Mouse (Mus musculus): ENCODE measurements at regions not wholly inside any gene's neighbourhood (a gene's known extent, or its start where the extent isn't known, plus 50 kb on each side); places are given as distances from the start of the nearest gene placed in this dataset.

DNA sequence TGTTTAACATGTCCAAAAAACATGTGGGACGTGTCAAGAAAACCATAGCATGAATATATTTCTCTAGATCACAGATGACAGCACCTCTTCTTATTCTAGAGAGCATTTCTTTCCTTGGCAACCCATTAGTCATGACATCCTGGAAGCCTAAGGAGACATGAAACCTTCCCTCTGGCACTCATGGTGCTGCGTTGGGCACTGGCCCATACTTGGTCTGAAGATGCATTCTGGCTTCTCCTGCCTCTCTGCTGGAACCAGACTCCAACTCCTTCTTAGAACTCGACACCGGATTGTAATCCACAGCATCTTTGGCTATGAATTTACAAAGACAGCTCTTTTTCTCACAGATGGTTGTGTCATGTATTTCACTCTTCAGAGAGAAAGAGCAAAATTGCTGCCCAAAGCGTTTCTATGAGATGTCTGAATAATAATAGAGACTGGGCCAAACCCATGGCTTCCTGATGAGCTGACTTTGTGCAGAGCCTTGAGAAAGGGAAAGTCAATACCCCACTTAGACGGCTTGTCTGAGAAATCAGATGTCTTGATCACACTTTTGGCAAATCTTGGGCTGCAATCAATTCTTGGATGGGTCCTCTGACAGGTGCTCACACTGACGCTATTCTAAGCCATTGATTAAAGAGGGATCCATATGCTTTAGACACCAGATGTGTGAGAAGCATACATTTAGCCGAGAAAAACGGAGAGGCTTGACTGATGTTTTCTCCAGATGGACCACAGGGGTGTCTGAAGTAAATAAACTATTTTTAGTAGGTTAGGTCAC is 195.4 kb downstream of the Usp46 start:
- in situ Hi-C loops (cut with MboI; ENCODE audit: low sequenced_read_pairs) = no loop called here

DNA sequence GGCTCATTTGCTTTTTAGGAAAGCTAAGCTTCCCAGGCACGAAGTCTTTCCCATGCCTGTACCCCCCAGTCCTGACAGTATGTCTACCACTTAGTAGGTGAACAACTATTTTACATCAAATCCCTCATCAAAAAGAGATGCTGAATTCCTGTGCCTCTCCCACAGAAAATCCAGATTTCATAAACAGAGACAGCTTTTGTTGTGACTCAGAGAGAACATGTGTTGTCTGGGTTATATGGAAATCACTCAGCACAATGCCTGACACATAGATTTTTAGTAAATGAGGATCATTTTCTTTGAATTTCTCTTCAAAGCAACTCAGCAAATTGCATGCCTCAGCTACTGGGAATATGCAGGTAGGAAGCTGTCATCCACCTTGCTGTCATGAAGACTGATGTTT is 193.5 kb downstream of the Usp46 start:
- in situ Hi-C loops (cut with MboI; ENCODE audit: low sequenced_read_pairs) = no loop called here

DNA sequence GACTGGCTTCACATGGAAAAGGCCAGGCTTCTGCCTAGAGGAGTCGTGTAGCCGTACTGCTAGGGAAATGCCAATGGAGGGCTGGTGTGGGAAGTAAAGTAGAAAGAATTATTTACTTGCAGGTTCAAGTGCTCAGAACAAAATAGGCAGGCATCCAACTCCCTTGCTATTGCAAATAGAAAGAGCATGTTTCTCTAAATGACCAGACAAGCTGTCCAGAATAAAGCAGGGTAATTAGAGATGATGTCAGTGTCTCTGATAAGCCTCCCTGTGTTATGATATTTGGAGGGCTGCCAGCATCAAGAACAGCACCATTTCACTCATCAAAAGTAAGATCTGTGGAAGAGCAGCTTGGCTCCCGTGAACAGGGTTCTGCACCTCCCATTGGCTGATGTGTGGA is 192.4 kb downstream of the Usp46 start:
- in situ Hi-C loops (cut with MboI; ENCODE audit: low sequenced_read_pairs) = no loop called here

DNA sequence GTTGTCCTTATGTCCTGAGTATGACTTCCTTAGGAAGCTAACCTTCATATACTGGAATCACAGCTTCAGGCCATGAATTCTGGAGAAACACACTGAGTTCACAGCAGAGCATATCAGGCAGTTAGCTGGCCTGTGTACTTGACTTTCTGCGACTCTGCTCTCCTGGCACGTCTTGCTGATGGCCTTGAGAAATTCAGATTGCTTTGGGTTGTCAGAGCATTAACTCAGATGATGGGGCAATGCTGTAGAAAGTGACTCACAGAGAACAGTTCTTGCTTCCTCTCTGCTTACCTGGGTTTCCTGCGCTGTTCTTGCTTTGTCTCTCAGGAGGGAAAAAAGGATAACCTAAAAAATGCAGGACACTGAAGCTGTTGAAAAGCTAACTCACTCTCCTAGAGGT is 187.3 kb downstream of the Usp46 start:
- in situ Hi-C loops (cut with MboI; ENCODE audit: low sequenced_read_pairs) = no loop called here

DNA sequence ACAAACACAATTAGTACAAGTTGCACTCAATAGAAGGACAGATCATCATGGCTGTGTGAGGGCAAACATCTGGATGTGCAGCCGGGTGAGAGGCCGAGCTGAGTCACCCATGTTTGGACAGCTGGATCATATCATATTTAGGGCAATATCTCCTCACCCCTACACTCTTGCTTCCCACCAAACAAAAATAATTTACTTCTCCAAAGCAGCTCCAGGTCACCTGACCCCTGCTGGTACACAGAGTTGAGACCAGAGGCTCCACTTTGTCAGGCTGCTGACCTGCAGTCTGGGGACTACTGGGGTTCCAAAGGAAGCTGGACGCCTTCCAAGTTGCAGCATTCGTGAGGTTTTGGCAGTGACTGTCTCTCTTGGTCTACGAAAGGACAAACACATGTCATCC is 186.3 kb downstream of the Usp46 start:
- in situ Hi-C loops (cut with MboI; ENCODE audit: low sequenced_read_pairs) = no loop called here

DNA sequence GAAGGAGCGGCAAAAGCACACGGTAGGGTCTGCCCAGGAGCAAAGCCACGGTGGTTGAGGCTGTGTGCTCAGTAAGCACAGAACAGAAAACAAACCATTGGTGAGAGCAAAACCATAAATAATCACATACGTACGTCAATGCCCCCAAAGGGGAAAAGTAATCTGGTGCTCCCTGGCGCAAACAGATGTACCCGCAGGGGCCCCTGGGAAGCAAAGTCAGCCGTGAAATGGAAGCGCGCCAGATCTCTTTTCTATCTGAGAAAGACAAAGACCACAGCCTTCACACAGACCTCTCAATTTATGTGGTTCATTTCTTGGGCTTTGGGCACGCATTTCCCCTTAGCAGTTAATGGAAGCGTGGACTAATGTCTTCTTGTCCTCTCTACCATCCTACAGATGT is 183.2 kb downstream of the Usp46 start:
- in situ Hi-C loops (cut with MboI; ENCODE audit: low sequenced_read_pairs) = no loop called here

DNA sequence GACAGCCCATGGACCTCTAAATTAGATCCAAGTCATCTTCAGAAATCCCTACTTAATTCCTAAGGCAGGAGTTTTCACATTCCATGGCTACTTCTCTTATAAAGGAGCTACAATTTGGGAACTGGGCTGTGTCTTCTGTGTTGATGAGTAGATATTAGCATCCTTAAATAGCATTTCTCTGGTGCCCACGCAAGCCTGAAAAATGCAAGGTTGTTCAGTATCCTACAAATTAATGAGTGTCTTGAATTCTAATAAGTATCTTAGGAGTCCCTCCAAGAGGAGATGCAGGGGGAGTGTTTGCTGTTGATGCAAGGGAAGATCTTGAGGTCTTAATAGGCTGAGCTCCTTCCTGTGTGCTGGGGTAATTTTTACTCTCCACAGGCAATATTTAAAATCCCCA is 182.5 kb downstream of the Usp46 start:
- in situ Hi-C loops (cut with MboI; ENCODE audit: low sequenced_read_pairs) = no loop called here

DNA sequence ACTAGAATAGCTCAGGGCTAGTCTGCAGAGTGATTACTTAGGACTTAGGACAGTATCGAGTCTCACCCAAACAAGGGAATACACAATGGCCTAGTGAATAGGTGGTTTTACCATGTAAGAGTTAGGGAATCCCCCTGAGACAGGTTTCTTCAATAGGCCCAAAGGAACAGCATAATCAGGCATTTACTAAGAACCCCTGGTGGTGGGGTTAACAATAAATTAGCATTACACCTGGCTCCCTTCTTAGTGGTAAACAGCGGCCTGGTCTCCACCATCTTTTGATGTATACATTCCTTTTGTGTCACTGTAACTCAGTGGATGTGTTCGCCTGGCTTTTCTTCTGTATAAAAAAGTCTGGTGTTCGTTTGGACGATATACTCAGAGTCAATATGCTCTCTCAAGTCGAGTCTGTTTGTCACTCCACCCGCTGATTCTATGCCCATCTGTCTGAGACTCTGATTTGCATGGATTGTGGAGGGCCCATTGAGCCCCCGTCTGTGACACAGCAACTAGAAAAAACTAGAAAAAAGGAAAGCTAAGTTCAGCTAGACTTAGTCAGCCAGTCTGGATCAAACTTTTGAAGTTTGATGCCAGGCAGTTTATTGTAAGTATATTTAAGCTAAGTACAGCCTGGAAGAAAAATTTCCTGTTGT is 180.8 kb downstream of the Usp46 start:
- in situ Hi-C loops (cut with MboI; ENCODE audit: low sequenced_read_pairs) = no loop called here

DNA sequence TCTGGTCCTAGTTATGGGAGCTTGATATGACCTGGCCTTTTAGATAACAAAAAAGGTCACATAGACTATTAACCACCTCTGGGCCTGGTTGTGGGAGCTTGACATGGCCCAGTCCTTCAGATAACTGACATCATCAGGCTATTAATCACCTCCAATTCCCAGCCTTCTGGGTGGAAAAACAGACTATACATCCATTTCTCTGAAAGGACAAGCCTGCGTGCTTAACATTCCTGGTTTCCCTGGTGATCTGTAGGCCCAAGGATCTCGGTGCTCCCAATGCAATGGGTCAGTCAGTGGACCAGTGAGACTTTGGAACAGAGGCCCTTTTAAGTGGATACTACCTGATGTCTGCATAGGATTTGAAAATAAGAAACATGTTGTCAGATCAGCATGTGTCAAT is 179.8 kb downstream of the Usp46 start:
- in situ Hi-C loops (cut with MboI; ENCODE audit: low sequenced_read_pairs) = no loop called here

DNA sequence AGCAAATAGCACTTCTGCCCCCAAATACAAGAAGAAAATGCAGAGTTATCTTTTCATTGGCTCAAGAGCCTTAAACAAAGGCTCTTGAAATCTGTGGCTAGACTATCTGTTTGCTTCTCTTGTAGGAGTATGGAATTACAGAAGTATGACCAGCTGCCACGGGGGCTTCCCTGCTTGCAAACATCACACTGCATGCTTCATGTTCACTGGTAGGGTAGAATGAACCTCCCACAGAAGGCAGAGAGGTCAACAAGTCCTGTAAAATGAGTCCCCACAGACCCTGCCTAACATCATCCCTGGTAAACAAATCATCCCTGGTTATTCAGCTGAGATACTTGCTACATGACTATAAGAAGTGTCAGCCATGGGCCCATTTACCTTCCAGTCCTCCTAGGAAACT is 178.9 kb downstream of the Usp46 start:
- in situ Hi-C loops (cut with MboI; ENCODE audit: low sequenced_read_pairs) = no loop called here

DNA sequence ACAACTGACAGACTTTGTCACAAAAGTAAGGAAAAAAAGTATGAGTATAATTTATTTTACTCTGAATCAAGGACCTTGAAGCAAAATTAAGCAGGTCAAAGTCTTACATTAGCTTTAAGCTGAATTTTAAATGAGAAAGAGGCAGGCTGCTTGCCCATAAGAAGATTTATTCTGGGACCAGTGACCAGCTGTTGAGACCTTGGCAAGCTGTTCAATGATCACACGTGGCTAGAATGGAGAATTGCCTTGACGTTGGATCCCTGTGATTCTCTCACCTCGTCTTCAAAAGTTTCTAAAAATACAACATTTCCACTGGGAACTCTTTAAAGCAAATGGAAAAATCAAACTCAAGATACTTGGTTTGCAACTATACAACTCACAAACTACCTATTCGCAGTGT is 177.3 kb downstream of the Usp46 start:
- in situ Hi-C loops (cut with MboI; ENCODE audit: low sequenced_read_pairs) = no loop called here

DNA sequence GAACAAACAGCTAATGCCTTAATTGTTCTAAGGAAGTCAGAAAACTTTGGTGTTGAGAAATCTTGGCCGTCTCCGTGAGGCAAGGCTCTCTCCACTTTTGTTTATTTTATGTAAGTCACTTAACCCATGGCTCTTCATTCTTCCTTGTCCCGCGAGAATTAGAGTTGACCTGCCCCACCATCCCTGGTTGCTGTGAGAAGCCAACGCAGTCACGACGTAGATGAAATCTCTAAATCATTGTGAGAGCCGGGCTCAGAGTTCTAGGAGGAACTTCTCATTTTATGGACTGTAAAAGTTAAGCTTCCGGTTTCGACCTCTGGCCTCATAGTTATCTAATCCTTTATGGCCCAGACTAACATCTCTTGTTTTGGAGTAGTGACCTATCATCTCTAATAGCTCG is 176.6 kb downstream of the Usp46 start:
- in situ Hi-C loops (cut with MboI; ENCODE audit: low sequenced_read_pairs) = no loop called here

DNA sequence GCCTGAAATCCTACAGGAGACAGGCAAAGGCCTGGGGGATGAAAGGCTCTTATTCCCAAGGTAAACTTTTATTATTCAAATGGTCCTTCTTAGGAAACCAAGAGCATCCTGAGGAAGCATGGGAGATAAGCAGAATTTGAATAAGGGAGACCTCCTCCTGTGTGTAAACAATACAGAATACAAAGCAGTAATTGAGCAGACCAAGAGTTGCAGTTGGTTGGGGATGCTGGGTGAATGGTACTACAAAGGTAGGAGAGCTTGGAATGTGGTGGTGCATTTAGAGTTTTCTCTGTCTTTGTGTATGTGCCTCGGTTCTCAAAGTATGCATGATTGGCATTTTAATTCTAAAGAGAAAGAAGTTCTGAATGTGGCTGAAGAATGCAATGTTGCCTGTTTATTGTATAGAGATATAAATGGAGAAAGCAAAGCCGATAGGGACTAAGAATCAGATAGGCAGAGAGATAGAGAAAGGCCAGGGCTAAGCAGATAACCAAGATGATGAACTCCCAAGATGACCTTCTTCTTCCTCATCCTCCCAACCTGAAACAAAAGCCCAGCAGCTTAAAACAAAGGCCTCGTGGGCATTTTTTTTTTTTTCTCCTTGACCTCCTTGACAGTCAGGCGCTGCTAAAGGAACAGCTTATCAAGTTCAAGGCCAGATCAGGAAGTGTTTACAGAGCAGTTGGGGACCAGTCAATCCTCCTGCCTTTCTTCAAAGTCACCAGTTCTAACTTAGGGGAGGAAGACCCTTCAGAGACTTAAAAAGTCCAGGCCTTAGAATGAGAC is 175.6 kb downstream of the Usp46 start:
- in situ Hi-C loops (cut with MboI; ENCODE audit: low sequenced_read_pairs) = no loop called here

DNA sequence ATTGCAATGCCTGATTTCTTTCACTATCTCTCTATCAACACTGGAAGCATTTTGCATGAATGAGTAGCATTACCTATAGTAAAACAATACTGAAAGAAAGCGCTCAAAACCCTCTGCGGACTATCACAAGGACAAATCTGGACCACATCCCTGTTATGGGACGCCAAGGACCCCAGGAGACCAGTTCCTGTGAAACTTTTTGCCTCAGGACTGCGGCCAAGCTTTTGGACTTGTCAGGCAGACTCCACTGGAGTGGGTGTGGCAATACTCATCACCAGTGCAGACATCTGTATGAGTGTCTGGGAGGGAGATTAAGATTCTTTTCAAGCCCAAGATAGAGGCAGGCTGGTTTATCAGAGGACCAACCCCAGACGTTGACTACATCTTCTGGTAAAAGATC is 173.0 kb downstream of the Usp46 start:
- in situ Hi-C loops (cut with MboI; ENCODE audit: low sequenced_read_pairs) = no loop called here

DNA sequence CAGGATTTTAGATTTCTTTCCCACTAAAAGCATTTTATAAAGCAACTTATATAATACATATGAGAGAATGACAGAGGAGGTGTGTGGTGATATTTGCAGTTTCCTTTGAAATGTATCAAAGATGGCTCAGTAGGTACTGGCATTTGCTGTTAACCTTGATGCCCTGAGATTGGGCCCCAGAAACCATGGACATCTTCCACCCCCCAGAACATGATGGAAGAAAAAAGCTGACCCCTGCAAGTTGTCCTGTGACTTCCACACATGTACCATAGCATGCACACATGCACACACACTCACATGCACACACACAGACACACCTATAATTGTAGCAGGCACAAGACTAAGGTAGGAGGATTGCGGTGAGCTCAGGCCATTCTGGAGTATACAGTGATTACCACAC is 171.4 kb downstream of the Usp46 start:
- in situ Hi-C loops (cut with MboI; ENCODE audit: low sequenced_read_pairs) = no loop called here

DNA sequence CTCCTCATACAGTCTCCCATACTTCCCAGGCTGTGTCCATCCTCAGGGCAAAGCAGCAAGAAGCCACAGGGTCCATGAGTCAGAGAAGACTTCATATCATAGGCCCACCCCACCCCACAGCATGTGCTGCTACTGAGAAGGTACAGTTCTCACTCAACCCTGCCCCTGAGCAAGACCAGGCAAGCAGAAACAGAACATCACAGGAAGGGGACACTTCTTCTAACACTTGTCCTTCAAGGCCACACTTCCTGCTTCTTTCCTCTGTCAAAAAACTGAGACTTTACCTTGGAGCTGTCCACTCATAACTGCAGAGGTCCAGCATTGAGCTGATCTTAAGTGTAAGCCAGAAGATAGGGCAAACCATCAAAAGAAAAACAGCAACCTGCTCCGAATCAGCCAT is 166.6 kb downstream of the Usp46 start:
- in situ Hi-C loops (cut with MboI; ENCODE audit: low sequenced_read_pairs) = no loop called here

DNA sequence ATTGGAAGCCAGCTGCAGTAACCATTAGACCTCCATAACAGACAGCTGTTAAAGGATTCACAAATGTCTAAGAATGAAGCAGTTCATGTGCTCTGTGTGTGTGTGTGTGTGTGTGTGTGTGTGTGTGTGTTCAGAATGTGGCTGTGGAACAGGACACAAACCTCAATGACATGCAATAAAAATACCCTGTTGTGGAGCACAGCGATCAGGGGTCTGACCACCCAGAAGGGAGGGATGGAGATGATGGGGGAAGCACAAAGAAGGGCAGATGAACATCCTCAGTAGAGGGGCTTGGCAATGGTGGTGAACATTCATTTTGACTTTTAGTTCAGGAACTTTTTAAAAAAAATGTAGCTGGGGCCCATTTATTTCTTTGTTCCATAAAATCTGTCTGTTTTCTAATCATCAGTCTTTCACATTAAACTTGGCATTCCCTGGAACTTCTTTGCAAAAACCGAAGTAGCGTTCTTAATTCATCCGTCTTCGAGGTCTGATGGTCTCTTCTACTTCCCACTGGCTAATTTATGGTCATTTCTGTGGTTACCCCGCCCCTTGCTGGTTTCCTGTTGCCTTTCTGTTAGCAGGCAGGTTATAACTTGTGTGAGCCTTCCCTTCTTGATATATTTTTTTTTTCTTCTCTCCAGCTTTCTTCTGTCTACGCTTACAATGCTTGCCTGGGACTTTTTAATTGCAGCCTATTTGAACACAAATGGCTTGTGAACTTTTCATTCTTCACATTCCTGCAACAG is 165.6 kb downstream of the Usp46 start:
- in situ Hi-C loops (cut with MboI; ENCODE audit: low sequenced_read_pairs) = no loop called here

DNA sequence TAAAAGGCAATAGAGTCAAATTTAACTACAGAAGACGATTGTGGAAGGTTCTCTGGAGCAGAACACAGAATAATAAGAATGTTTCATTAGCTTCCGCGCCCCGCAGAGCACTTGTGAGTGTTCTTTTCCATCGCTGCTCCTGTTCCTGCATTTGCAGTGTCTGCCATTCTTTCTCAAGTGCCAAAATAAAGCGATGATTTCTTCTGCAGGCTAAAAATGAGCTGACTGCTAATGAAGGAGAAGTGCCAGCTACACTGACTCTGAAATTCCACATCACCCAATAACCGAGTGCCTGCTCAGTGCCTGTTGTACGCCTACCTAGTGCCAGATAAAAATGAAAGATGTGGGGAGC is 165.0 kb downstream of the Usp46 start:
- in situ Hi-C loops (cut with MboI; ENCODE audit: low sequenced_read_pairs) = no loop called here

DNA sequence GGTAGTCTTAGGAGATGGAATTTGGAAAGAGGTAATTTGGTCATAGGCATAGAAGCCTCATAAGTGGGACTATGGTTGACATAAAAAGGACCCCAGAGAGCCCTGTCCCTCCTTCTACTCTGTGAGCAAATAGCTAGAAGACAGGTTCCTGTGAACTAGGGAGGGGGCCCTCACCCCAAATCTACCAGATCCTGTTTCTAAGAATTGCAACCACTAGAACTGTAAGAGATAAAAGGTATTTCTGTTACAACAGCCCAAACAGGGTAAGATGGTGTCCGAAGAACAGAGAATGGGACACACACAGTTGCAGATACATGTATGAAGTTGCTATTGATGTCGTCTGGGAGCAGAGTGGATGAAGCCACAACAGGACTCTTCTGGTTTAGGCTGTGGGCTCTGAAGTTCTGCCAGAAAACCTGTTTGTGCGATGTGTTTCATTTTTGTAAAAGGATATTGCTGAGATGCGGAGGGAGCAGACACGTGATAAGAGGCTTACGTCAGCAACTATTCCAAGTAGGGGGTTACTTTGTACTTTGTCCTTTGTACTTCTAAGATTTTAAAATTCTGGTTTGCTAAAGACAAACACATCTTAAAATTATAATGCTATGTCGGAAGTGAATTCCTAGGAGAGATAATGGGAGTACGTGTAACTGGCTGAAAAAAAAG is 164.0 kb downstream of the Usp46 start:
- in situ Hi-C loops (cut with MboI; ENCODE audit: low sequenced_read_pairs) = no loop called here

DNA sequence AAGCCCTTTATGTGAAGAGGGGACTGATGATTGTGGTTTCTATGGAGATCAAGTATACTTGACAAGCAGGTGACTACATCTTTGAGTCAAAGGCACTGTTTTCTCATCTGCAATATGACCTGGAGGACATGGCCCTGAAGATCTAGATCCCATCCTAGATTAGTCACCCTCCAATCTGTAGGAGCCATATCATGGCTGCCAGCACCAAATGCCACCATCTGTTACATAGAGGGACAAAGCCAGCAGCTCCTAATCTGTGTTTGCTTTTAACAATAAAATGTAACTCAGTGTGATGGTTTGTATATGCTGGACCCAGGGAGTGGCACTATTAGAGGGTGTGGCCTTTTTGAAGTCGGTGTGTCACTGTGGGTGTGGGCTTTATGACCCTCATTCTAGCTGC is 156.1 kb downstream of the Usp46 start:
- in situ Hi-C loops (cut with MboI; ENCODE audit: low sequenced_read_pairs) = no loop called here

DNA sequence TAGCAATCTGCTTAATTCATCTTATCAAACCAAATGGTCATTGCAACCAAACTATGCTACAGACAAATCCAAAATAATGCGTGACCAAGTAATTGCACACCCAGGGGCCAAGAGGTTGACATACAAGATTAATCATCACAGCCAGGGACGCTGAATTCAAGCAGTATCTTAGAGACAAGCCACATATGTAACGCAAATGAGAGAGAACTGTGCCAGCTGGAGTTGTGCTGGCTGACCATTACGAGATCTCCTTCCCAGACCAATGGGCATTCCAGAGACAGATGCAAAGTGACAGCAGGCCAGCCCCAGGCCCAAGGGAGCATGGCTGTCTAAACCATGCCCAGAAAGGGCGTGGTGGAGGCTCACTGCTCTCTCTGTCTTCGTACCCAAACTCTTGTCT is 155.1 kb downstream of the Usp46 start:
- in situ Hi-C loops (cut with MboI; ENCODE audit: low sequenced_read_pairs) = no loop called here
